Mouse (Mus musculus): ENCODE data around the gene Pibf1.

DNA sequence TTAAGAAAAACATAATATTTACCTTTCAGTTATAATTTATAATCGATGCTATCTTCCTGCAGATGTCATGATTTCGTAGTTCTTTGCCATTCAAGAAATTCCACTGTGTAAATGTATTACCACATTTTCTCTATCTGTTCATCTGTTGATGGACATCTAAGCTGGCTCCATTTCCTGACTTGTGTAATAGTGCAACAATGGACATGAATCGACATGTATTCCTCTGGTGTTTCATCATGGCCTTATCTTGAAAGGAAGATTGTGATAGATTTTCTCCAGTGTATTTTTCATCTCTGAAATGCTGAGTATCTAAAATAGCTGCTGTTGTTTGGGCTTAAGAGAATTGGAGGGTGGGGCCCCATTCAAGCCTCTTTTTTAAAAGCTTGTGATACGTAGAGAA is 27.5 kb downstream of the Pibf1 start:
- TF ChIP-seq CTCF (IDR thresholded peaks at IDR 0.05; ENCODE audit: low read depth) (no peak), EP300 (optimal IDR thresholded peaks at IDR 0.05) (peak; percentile 92)
